Mouse (Mus musculus): ENCODE results near the gene Mamdc2. TPM values are rescaled to one million over a fixed set of nuclear protein-coding genes. Genes with fewer than 3 reads are reported as not detected.

Gene Mamdc2
- polyA plus RNA-seq, 1 experiment from 2014 or later, result 1.9 TPM

- Histone ChIP-seq H3K27ac (no peak overlapping the region), H3K4me1 (no peaks in the 10 kb centered on the region), H3K9me3 (no peaks in the 10 kb centered on the region), H3K27me3 (no peaks in the 10 kb centered on the region), H3K4me2 (replicated peaks) (no peak overlapping the region), H3K36me3 (no peaks in the 10 kb centered on the region), H3K4me3 (no peak overlapping the region), H3K9ac (no peak overlapping the region)
- no peak for ATAC-seq (ENCODE audit: low FRiP score, low read depth)
- 87% methylated on average over 3 of the region's 3 CpGs for WGBS
Measured at GRCm38 (mm10) chr19:23299987-23300386, 148.3 kb downstream of the Mamdc2 start.

GRCm38 (mm10) chr19:23298917-23299316 lies 149.3 kb downstream of the Mamdc2 start:
- H3K4me1 ChIP-seq, result no peaks in the 10 kb centered on the region
- H3K27ac ChIP-seq, result no peak overlapping the region
- no peaks in the 10 kb centered on the region for H3K9me3 ChIP-seq
- H3K36me3 ChIP-seq, result no peaks in the 10 kb centered on the region
- no peak overlapping the region for H3K9ac ChIP-seq
- no peaks in the 10 kb centered on the region for H3K27me3 ChIP-seq
- H3K4me2 ChIP-seq (replicated peaks), result no peak overlapping the region
- H3K4me3 ChIP-seq, result no peak overlapping the region
- no peak for ATAC-seq (ENCODE audit: low FRiP score, low read depth)
- WGBS, result 81% methylated on average over 1 of the region's 1 CpGs

GRCm38 (mm10) chr19:23297191-23297590 lies 151.1 kb downstream of the Mamdc2 start:
- Histone ChIP-seq H3K27me3 (no peaks in the 10 kb centered on the region), H3K4me3 (no peak overlapping the region), H3K36me3 (no peaks in the 10 kb centered on the region), H3K9ac (no peak overlapping the region), H3K4me1 (no peaks in the 10 kb centered on the region), H3K9me3 (no peaks in the 10 kb centered on the region), H3K4me2 (replicated peaks) (no peak overlapping the region), H3K27ac (no peak overlapping the region)
- ATAC-seq (ENCODE audit: low FRiP score, low read depth), result no peak

GRCm38 (mm10) chr19:23289251-23289650 lies 159.0 kb downstream of the Mamdc2 start:
- 73% methylated on average over 1 of the region's 1 CpGs for WGBS
- no peak for ATAC-seq (ENCODE audit: low FRiP score, low read depth)
- H3K27ac ChIP-seq, result no peak overlapping the region

GRCm38 (mm10) chr19:23281911-23282660 lies 166.2 kb downstream of the Mamdc2 start:
- Histone ChIP-seq H3K4me3 (no peak overlapping the region), H3K27me3 (no peaks in the 10 kb centered on the region), H3K36me3 (no peaks in the 10 kb centered on the region), H3K27ac (no peak overlapping the region), H3K4me1 (peaks cover 5% of the 10 kb centered on the region; the same call in 1 of the 2 replicates), H3K9ac (no peak overlapping the region), H3K4me2 (replicated peaks) (no peak overlapping the region), H3K9me3 (no peaks in the 10 kb centered on the region)
- ATAC-seq (ENCODE audit: low FRiP score, low read depth), result peak; percentile 24; the same call in 1 of the 2 replicates
- WGBS, result 35% methylated on average over 8 of the region's 8 CpGs

More at GRCm38 (mm10) chr19:23289251-23289650, 159.0 kb downstream of the Mamdc2 start:
- Histone ChIP-seq H3K27me3 (no peaks in the 10 kb centered on the region), H3K4me1 (no peaks in the 10 kb centered on the region), H3K9me3 (peaks cover 3% of the 10 kb centered on the region; the same call in 1 of the 2 replicates), H3K9ac (no peak overlapping the region), H3K4me3 (no peak overlapping the region), H3K36me3 (no peaks in the 10 kb centered on the region), H3K4me2 (replicated peaks) (no peak overlapping the region)

GRCm38 (mm10) chr19:23274054-23274724 lies 174.1 kb downstream of the Mamdc2 start:
- no peaks in the 10 kb centered on the region for H3K27me3 ChIP-seq
- H3K27ac ChIP-seq, result peak overlapping the region; percentile 59; the same call in 1 of the 2 replicates
- peaks cover 6% of the 10 kb centered on the region; the same call in 1 of the 2 replicates for H3K36me3 ChIP-seq
- ATAC-seq (ENCODE audit: low FRiP score, low read depth), result peak; percentile 25
- H3K4me2 ChIP-seq (replicated peaks), result peak overlapping the region; percentile 72
- peak overlapping the region; percentile 91 for H3K9ac ChIP-seq
- peaks cover 16% of the 10 kb centered on the region for H3K4me1 ChIP-seq
- peak overlapping the region; percentile 89 for H3K4me3 ChIP-seq
- 92% methylated on average over 2 of the region's 4 CpGs for WGBS
- H3K9me3 ChIP-seq, result no peaks in the 10 kb centered on the region

- H3K4me1 ChIP-seq, result peaks cover 16% of the 10 kb centered on the region
- WGBS, result under 1% methylated on average over 67 of the region's 69 CpGs
- H3K27me3 ChIP-seq, result no peaks in the 10 kb centered on the region
- peak within 1 kb of the TSS; percentile 89 for H3K4me3 ChIP-seq
- peaks cover 8% of the 10 kb centered on the region for H3K36me3 ChIP-seq
- H3K9ac ChIP-seq, result peak within 1 kb of the TSS; percentile 91
- peak; percentile 96 for ATAC-seq (ENCODE audit: low FRiP score, low read depth)
- peak within 1 kb of the TSS; percentile 72 for H3K4me2 ChIP-seq (replicated peaks)
- H3K9me3 ChIP-seq, result no peaks in the 10 kb centered on the region
- H3K27ac ChIP-seq, result peak within 1 kb of the TSS; percentile 59; the same call in 1 of the 2 replicates
Measured at GRCm38 (mm10) chr19:23273355-23274053, 174.7 kb downstream of the Mamdc2 start, which contains the start of gene Smc5. Smc5 (minus strand) TSS chr19:23273897.

- Histone ChIP-seq H3K4me3 (no peak overlapping the region), H3K27me3 (no peaks in the 10 kb centered on the region), H3K4me1 (no peaks in the 10 kb centered on the region), H3K4me2 (replicated peaks) (no peak overlapping the region), H3K9ac (no peak overlapping the region), H3K9me3 (no peaks in the 10 kb centered on the region), H3K36me3 (peaks cover 60% of the 10 kb centered on the region), H3K27ac (no peak overlapping the region)
- no peak for ATAC-seq (ENCODE audit: low FRiP score, low read depth)
- WGBS, result 73% methylated on average over 9 of the region's 9 CpGs
Measured at GRCm38 (mm10) chr19:23256771-23257170, 191.5 kb downstream of the Mamdc2 start.

Other genes starting within 250 kb of the Mamdc2 start
- gene Smc5, start 174.5 kb downstream of the Mamdc2 start, polyA plus RNA-seq (2015; fragmentation: Nextera tagmentation; extraction: Ambion mirVana), result 38.3 and 40.1 TPM in 2 replicates
- 0.28 and 0.45 TPM in 2 replicates for gene 1700028P14Rik, start 204.4 kb upstream of the Mamdc2 start, polyA plus RNA-seq (2015; fragmentation: Nextera tagmentation; extraction: Ambion mirVana)
- gene Ptar1, start 239.0 kb upstream of the Mamdc2 start, polyA plus RNA-seq (2015; fragmentation: Nextera tagmentation; extraction: Ambion mirVana), result 5.3 and 5.6 TPM in 2 replicates